Mouse (Mus musculus): ENCODE data around the gene Timd2. TPM values are rescaled to one million over a fixed set of nuclear protein-coding genes. Genes with fewer than 3 reads are reported as not detected.
"Not testable (repeated sequence)": the region's sequence is repeated elsewhere in the genome, so short reads cannot be mapped to it uniquely, and the experiment has no call there.

Gene Timd2
- polyA plus RNA-seq (2014; fragmentation: Nextera tagmentation; extraction: Ambion mirVana): not detected in 2 replicates

DNA sequence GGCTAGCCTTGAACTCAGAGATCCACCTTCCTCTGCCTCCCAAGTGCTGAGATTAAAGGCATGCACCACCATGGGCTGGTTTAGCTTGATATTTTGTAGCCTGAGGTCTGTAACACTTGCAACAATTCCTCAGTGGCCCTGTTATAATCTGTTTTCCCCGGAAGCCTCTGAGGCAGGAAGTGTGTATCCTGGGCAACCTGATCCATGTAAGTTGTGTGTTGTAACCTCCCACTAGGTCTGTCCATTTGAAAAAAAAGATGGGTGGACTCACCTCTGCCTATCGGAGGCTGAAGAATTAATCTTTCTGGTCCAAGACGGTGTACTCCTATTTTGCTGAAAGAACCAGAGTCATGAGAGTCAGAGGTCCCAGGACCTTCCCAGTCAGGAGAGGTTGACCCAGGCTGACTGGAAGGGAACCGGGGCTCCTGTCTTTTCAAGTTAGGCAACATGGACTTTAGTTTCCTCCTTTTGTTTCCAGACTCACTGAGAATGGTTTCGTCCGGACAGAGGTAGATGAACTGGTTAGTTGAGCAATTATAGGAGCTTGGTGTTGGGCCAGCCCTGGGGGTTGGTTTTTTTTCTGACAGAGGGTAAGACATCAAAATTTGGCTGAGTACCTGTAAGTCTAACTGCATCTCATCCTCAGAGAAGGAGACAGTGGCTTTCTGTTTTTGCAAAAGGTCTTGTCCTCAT, at the start of gene Timd2:
Timd2 (minus strand) TSS at position 398 of the 693 bp plus-strand sequence.
- 86% methylated on average over 6 of the region's 6 CpGs for WGBS
- no peaks in the 10 kb centered on the region for H3K9me3 ChIP-seq (ENCODE audit: control insufficient read depth, low read length)
- no peak within 1 kb of the TSS for H3K27ac ChIP-seq (ENCODE audit: low read depth, low read length)
- H3K4me3 ChIP-seq (ENCODE audit: low read depth, low read length): no peak within 1 kb of the TSS
- no peak within 1 kb of the TSS for H3K9ac ChIP-seq (replicated peaks; ENCODE audit: low read depth, low read length)
- no peak for ATAC-seq (ENCODE audit: low read depth)
- no peaks in the 10 kb centered on the region for H3K4me1 ChIP-seq (ENCODE audit: control insufficient read depth, insufficient read depth, low read length)
- no peaks in the 10 kb centered on the region for H3K36me3 ChIP-seq (ENCODE audit: control insufficient read depth, insufficient read depth, low read length)
- H3K4me2 ChIP-seq (ENCODE audit: low read depth, low read length): no peak within 1 kb of the TSS
- no peaks in the 10 kb centered on the region for H3K27me3 ChIP-seq (ENCODE audit: control insufficient read depth, insufficient read depth, low read length)

DNA sequence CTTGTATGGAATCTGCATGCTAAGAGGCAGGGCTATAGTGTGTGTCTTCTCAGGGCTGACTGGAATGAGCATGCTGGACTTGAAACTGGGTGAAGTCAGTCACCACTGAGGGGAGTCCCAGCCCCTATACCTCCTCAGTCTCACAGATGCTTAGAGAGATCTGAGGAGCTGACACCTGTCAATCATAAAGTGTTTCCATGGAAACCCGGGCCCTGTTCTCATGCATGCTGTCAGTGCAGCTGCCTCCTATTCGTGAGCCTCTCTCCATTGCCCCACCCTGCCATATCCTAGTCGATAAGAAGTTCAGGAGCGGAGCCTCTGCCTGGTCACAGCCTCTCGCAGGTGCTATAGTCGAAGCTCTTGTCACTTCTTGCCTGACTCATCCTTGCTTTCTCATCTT, 48.9 kb upstream of the Timd2 start:
- WGBS: 85% methylated on average over 6 of the region's 6 CpGs
- H3K36me3 ChIP-seq (ENCODE audit: control insufficient read depth, insufficient read depth, low read length); H3K4me3 ChIP-seq (ENCODE audit: low read depth, low read length); H3K27ac ChIP-seq (ENCODE audit: low read depth, low read length); H3K4me1 ChIP-seq (ENCODE audit: control insufficient read depth, insufficient read depth, low read length); H3K27me3 ChIP-seq (ENCODE audit: control insufficient read depth, insufficient read depth, low read length); H3K9ac ChIP-seq (replicated peaks; ENCODE audit: low read depth, low read length); H3K9me3 ChIP-seq (ENCODE audit: control insufficient read depth, low read length); H3K4me2 ChIP-seq (ENCODE audit: low read depth, low read length); ATAC-seq (ENCODE audit: low read depth): not testable (repeated sequence)

DNA sequence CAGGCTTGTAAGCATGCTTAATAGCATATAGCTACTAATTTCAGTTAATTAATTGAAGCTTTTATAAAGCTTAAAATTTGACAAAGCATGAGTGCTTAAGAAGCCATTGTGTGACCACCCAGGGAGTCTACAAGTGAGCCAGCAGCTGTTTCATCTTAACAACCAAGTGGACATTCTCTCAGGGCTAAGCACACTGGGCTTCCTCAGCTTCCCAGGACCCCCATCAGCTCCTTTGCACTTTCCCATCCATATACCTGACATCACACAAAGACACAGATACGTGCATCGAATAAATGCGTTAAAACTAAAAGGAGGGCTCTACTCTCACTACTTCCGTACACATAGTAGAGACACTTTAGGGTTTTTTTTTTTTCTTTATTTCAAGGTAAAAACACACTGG, 47.8 kb upstream of the Timd2 start:
- Histone ChIP-seq H3K4me3 (ENCODE audit: low read depth, low read length) (no peak overlapping the region), H3K36me3 (ENCODE audit: control insufficient read depth, insufficient read depth, low read length) (no peaks in the 10 kb centered on the region), H3K9ac (replicated peaks; ENCODE audit: low read depth, low read length) (no peak overlapping the region), H3K27ac (ENCODE audit: low read depth, low read length) (no peak overlapping the region), H3K9me3 (ENCODE audit: control insufficient read depth, low read length) (no peaks in the 10 kb centered on the region), H3K27me3 (ENCODE audit: control insufficient read depth, insufficient read depth, low read length) (no peaks in the 10 kb centered on the region), H3K4me2 (ENCODE audit: low read depth, low read length) (no peak overlapping the region), H3K4me1 (ENCODE audit: control insufficient read depth, insufficient read depth, low read length) (no peaks in the 10 kb centered on the region)
- 71% methylated on average over 4 of the region's 4 CpGs for WGBS
- ATAC-seq (ENCODE audit: low read depth): peak; percentile 49; the same call in 1 of the 2 replicates

DNA sequence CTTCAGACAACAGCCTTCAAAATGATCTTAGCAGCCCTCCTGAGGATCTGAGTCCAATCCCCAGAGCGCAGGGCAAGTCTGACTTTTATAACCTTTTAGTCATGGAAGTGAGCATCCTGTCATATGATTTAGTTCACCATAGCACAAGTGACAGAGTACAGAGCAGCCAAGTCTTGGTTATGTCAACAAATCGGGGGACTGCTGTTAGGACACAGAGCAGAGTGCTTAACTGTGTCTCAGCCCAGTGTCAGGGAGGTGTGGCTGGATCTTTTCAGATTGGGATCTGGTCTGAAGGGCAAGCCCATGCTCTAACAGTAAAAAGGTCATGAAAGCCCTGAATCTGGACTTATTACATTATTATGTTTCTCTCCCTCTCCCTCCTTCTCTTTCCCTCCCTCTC, 46.8 kb upstream of the Timd2 start:
- no peaks in the 10 kb centered on the region for H3K36me3 ChIP-seq (ENCODE audit: control insufficient read depth, insufficient read depth, low read length)
- H3K27ac ChIP-seq (ENCODE audit: low read depth, low read length): no peak overlapping the region
- no peak overlapping the region for H3K4me3 ChIP-seq (ENCODE audit: low read depth, low read length)
- WGBS: 72% methylated on average over 2 of the region's 2 CpGs
- H3K27me3 ChIP-seq (ENCODE audit: control insufficient read depth, insufficient read depth, low read length): no peaks in the 10 kb centered on the region
- H3K4me1 ChIP-seq (ENCODE audit: control insufficient read depth, insufficient read depth, low read length): no peaks in the 10 kb centered on the region
- H3K4me2 ChIP-seq (ENCODE audit: low read depth, low read length): no peak overlapping the region
- H3K9me3 ChIP-seq (ENCODE audit: control insufficient read depth, low read length): no peaks in the 10 kb centered on the region
- ATAC-seq (ENCODE audit: low read depth): no peak
- no peak overlapping the region for H3K9ac ChIP-seq (replicated peaks; ENCODE audit: low read depth, low read length)

DNA sequence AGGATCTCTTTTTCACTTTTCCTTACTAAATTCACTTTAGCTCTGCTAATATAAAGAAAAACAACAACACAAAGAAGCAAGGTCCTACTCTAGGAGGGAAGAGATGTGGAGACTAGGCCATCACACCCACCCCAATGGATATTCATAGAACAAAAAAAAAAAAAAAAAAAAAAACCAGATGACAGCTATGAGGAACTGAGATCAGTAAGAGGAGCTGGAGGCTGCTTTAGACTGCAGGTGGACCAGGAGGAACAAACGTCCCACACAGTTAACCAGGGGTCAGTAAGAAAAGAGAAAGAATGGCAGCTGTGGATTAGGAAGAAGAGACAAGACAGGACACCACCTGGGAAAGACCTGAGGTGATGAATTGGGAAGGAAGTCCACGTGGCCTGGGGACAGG, 41.1 kb upstream of the Timd2 start:
- no peaks in the 10 kb centered on the region for H3K4me1 ChIP-seq (ENCODE audit: control insufficient read depth, insufficient read depth, low read length)
- no peak for ATAC-seq (ENCODE audit: low read depth)
- WGBS: 56% methylated on average over 2 of the region's 2 CpGs

DNA sequence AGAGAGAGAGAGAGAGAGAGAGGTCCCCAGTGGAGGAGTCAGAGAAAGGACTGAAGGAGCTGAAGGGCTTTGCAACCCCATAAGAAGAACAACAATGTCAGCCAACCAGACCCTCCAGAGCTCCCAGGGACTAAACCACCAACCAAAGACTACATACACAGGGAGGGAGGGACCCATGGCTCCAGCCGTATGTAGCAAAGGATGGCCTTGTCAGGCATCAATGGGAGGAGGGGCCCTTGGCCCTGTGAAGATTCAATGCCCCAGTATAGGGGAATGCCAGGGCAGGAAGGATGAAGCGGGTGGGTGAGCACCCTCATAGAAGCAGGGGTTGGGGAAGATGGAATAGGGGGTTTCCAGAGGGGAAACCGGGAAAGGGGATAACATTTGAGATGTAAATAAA, 34.9 kb upstream of the Timd2 start:
- H3K36me3 ChIP-seq (ENCODE audit: control insufficient read depth, insufficient read depth, low read length): no peaks in the 10 kb centered on the region

More for the DNA sequence above, 41.1 kb upstream of the Timd2 start:
- Histone ChIP-seq H3K9ac (replicated peaks; ENCODE audit: low read depth, low read length) (no peak overlapping the region), H3K27ac (ENCODE audit: low read depth, low read length) (no peak overlapping the region), H3K9me3 (ENCODE audit: control insufficient read depth, low read length) (no peaks in the 10 kb centered on the region), H3K36me3 (ENCODE audit: control insufficient read depth, insufficient read depth, low read length) (no peaks in the 10 kb centered on the region), H3K27me3 (ENCODE audit: control insufficient read depth, insufficient read depth, low read length) (no peaks in the 10 kb centered on the region), H3K4me2 (ENCODE audit: low read depth, low read length) (no peak overlapping the region), H3K4me3 (ENCODE audit: low read depth, low read length) (no peak overlapping the region)

DNA sequence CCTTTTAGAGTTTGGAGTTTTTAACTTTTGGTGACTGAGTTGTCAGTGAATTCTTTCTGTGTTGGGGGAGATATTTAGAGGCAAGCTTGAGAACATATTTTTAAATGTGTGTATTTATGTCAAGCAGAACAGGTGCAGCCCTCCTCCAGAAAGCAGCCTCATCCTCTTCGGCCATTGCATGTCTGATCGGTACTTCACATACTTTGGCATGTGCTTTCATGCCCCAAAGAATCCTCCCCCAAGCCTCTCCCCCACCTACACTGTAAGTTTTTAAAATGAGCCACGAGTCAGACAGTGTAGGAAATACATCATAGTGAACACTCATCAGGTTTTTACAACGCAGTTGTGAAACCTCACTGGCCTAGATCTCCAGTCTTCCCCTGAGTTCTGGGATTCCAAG, 34.0 kb upstream of the Timd2 start:
- Histone ChIP-seq H3K4me2 (ENCODE audit: low read depth, low read length) (no peak overlapping the region), H3K9me3 (ENCODE audit: control insufficient read depth, low read length) (no peaks in the 10 kb centered on the region), H3K9ac (replicated peaks; ENCODE audit: low read depth, low read length) (no peak overlapping the region), H3K27ac (ENCODE audit: low read depth, low read length) (no peak overlapping the region), H3K4me3 (ENCODE audit: low read depth, low read length) (no peak overlapping the region), H3K36me3 (ENCODE audit: control insufficient read depth, insufficient read depth, low read length) (no peaks in the 10 kb centered on the region), H3K4me1 (ENCODE audit: control insufficient read depth, insufficient read depth, low read length) (no peaks in the 10 kb centered on the region), H3K27me3 (ENCODE audit: control insufficient read depth, insufficient read depth, low read length) (no peaks in the 10 kb centered on the region)
- 84% methylated on average over 4 of the region's 4 CpGs for WGBS
- ATAC-seq (ENCODE audit: low read depth): no peak

More for the DNA sequence above, 34.9 kb upstream of the Timd2 start:
- Histone ChIP-seq H3K4me2 (ENCODE audit: low read depth, low read length) (no peak overlapping the region), H3K4me1 (ENCODE audit: control insufficient read depth, insufficient read depth, low read length) (no peaks in the 10 kb centered on the region), H3K27me3 (ENCODE audit: control insufficient read depth, insufficient read depth, low read length) (no peaks in the 10 kb centered on the region), H3K9ac (replicated peaks; ENCODE audit: low read depth, low read length) (no peak overlapping the region), H3K9me3 (ENCODE audit: control insufficient read depth, low read length) (no peaks in the 10 kb centered on the region), H3K4me3 (ENCODE audit: low read depth, low read length) (no peak overlapping the region), H3K27ac (ENCODE audit: low read depth, low read length) (no peak overlapping the region)
- ATAC-seq (ENCODE audit: low read depth): no peak
- 81% methylated on average over 3 of the region's 3 CpGs for WGBS

DNA sequence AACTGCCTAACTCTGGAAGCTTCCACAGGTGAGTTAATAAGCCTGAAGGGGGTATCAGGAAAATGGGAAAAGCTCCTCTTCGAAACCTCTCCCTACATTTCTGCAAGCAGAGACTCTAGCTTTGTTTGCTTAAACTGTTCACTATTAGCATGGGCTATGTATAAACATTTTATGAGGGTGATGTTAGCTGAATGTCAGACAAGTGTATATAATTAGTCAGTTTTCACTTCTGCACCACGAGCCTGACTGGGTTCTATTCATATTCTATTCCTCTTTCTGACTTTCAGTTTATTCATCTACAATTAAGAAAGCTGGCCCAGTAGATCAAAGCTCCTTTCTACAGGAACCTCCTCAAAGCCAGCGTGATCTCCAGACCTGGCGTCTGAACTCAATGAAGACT, 32.6 kb upstream of the Timd2 start:
- Histone ChIP-seq H3K9ac (replicated peaks; ENCODE audit: low read depth, low read length) (no peak overlapping the region), H3K27ac (ENCODE audit: low read depth, low read length) (no peak overlapping the region), H3K4me1 (ENCODE audit: control insufficient read depth, insufficient read depth, low read length) (no peaks in the 10 kb centered on the region), H3K9me3 (ENCODE audit: control insufficient read depth, low read length) (no peaks in the 10 kb centered on the region), H3K4me3 (ENCODE audit: low read depth, low read length) (no peak overlapping the region), H3K4me2 (ENCODE audit: low read depth, low read length) (no peak overlapping the region), H3K36me3 (ENCODE audit: control insufficient read depth, insufficient read depth, low read length) (no peaks in the 10 kb centered on the region), H3K27me3 (ENCODE audit: control insufficient read depth, insufficient read depth, low read length) (no peaks in the 10 kb centered on the region)
- WGBS: 91% methylated on average over 4 of the region's 4 CpGs
- no peak for ATAC-seq (ENCODE audit: low read depth)

DNA sequence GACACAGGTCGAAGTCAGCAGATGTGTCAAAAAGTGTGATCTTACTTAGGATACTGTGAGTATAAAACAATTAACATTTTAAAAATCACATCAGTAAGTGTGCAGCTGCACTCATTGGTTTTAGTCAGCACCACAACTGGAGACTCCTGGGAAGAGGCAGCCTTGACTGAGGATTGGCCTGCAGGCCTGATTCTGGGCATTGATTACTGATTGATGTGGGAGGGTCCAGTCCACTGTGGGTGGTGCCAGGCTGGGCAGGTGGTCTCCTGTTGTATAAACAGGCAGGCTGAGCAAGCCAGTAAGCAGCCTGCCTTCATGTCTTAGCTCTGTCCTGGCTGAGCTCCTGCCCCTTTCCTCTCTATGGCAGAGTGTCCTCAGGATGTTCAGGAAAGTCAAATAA, 28.2 kb upstream of the Timd2 start, which contains the start of gene Havcr1:
Havcr1 (plus strand) TSS at position 5 of the 400 bp plus-strand sequence.
- WGBS: 96% methylated on average over 1 of the region's 1 CpGs
- H3K27me3 ChIP-seq (ENCODE audit: control insufficient read depth, insufficient read depth, low read length): not testable (repeated sequence)

More for the DNA sequence above, 28.2 kb upstream of the Timd2 start, which contains the start of gene Havcr1:
- H3K27ac ChIP-seq (ENCODE audit: low read depth, low read length); ATAC-seq (ENCODE audit: low read depth); H3K4me1 ChIP-seq (ENCODE audit: control insufficient read depth, insufficient read depth, low read length); H3K36me3 ChIP-seq (ENCODE audit: control insufficient read depth, insufficient read depth, low read length); H3K4me3 ChIP-seq (ENCODE audit: low read depth, low read length); H3K9me3 ChIP-seq (ENCODE audit: control insufficient read depth, low read length); H3K4me2 ChIP-seq (ENCODE audit: low read depth, low read length); H3K9ac ChIP-seq (replicated peaks; ENCODE audit: low read depth, low read length): not testable (repeated sequence)

Measured in neural tube, embryonic 14.5 days (tissue).